Mouse (Mus musculus): ENCODE data around the gene Pdcd1. TPM values are rescaled to one million over a fixed set of nuclear protein-coding genes. Genes with fewer than 3 reads are reported as not detected.
"Not testable (repeated sequence)": the region's sequence is repeated elsewhere in the genome, so short reads cannot be mapped to it uniquely, and the experiment has no call there.

The Pdcd1 gene
- polyA plus RNA-seq, 1 experiment: 0.13 TPM

DNA sequence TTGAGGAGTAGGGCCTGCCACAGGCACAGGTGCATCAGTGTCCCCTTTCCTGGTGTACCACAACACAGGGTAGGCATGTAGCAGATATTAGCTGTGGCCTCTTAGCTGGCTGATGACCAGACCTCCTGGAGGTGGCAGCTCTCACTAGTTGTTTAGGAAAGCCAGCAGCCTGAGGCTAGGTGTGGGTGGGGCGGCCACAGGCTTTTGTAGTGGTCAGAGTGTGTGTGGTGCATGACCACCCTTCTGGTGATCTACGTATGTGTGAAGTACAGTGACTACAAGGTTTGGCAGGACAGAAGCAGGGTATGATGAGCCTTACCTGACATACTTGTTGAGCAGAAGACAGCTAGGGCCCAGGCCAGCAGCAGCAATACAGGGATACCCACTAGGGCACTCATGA is 12.0 kb downstream of the Pdcd1 start:
- no peak overlapping the region for H3K4me3 ChIP-seq (ENCODE audit: insufficient read depth, low read length)
- TF ChIP-seq CTCF (IDR thresholded peaks at IDR 0.05; ENCODE audit: extremely low read depth, insufficient read depth, low read length) (no peak), POLR2A (IDR thresholded peaks at IDR 0.05; ENCODE audit: extremely low read depth, insufficient read depth, low read length) (no peak)
- H3K4me1 ChIP-seq (ENCODE audit: control insufficient read depth, insufficient read depth, low read length): peaks cover 6% of the 10 kb centered on the region
- H3K27ac ChIP-seq (ENCODE audit: insufficient read depth, low read length): no peak overlapping the region

DNA sequence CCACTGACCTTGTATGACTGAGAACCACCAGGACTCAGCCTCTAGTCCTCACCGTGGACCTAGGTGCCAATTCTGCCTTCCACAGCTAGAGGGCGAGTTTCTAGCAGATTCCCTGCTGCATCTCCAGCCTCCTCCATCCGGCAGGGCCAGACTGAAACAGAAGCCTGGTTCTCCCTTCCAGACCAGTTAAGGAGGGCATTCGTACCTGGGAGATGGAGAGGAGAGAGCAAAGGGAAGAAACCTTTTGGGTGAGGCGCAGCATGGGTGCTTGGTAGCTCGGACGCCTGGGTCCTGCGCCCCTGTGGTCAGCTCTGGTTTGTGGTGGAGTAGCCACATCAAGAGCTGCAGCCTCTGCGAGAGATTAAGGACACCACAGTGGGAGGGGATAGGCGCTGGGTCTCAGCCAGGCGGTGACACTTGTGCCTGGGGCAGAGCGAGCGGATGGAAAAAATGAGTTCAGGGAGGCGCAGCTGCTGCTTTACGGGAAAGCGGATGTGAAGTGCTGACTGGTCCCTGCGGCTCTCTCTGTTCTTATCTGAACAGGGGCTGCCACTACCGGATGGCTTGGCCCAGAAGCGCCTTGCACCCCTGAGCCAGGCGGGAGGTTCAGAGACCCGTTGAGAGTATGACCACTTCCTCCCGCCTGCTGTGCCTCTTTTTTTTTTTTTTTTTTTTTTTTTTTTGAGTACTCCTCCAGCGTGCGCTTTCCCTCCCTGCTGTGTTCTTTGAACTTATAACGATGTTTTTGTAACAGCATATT is 17.2 kb downstream of the Pdcd1 start:
- TF ChIP-seq CTCF (IDR thresholded peaks at IDR 0.05; ENCODE audit: extremely low read depth, insufficient read depth, low read length) (peak; percentile 93), POLR2A (IDR thresholded peaks at IDR 0.05; ENCODE audit: extremely low read depth, insufficient read depth, low read length) (peak; percentile 67; the same call in 1 of the 2 replicates)
- peaks cover 6% of the 10 kb centered on the region for H3K4me1 ChIP-seq (ENCODE audit: control insufficient read depth, insufficient read depth, low read length)
- peak overlapping the region; percentile 55 for H3K4me3 ChIP-seq (ENCODE audit: insufficient read depth, low read length)
- H3K27ac ChIP-seq (ENCODE audit: insufficient read depth, low read length): no peak overlapping the region; the same call in 1 of the 2 replicates

DNA sequence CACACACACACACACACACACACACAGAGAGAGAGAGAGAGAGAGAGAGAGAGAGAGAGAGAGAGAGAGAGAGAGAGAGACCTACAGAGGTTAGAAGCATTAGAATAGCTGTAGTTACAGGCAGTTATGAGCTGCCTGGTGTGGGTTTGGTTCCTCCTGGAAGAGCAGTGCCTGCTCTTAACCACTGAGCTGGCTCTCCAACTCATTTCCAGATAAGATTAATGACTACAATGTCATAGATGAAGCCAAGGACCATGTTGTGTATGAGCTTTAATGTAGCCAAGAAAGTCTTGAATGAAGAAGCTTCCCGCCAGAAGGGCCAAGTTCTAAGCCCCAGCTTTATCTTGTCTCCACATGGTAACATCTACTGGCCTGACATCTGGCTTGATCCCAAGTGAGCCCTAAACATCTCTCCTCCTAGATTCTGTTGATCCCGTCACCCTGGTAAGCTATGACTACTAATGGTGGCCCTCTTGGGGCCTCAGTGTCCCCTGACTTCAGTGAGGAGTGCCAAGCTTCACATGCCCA is 19.2 kb downstream of the Pdcd1 start:
- peaks cover 6% of the 10 kb centered on the region for H3K4me1 ChIP-seq (ENCODE audit: control insufficient read depth, insufficient read depth, low read length)
- no peak overlapping the region for H3K4me3 ChIP-seq (ENCODE audit: insufficient read depth, low read length)
- TF ChIP-seq POLR2A (IDR thresholded peaks at IDR 0.05; ENCODE audit: extremely low read depth, insufficient read depth, low read length) (no peak), CTCF (IDR thresholded peaks at IDR 0.05; ENCODE audit: extremely low read depth, insufficient read depth, low read length) (no peak)
- no peak overlapping the region for H3K27ac ChIP-seq (ENCODE audit: insufficient read depth, low read length)

DNA sequence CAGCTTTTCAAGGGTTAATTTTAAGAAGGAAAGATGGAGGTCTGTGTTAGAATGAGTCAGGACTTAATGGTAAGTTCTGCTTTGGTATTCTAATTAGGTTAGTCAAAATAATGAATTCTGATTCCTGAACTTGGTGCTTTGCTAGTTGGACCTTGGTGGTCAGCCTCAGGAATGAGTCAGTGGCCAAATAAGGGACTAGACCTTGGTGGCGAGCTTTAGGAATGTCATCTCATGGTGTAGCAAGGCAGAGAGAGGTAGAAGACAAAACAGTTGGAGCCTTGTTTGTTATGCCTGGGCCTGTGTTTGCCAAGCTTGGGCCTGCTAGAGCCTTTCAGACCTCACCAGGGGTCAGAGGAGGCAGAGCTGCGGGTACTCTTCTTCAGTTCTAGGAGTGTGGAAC is 23.6 kb downstream of the Pdcd1 start:
- TF ChIP-seq CTCF (IDR thresholded peaks at IDR 0.05; ENCODE audit: extremely low read depth, insufficient read depth, low read length) (no peak), POLR2A (IDR thresholded peaks at IDR 0.05; ENCODE audit: extremely low read depth, insufficient read depth, low read length) (no peak)

DNA sequence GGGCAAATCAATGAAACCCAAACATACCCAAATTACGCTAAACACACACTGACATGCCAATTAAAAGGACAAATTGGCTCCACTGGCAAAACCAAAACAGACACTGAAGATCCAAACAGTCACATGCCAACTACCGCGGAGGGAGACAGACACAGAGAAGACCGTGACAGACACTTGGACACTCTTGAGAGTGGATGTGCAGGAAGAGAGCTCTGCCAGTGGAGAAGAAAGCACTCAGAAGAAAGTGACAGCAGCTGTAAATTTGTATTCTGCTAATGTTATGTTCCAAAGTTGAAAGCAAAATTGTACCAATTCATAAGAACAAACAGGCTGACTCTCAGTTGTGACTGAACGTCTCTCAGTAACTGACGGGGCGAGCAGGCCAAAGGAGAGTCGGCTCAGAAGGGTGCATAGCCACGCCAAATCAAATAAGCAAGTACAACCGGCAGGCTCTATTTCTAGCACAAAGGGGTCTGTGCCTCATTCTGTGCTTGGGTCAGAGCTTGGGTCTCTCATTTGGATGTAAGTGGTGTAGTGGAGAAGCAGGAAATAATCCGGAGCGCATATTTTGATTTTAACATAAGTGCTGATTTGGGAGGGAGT is 24.7 kb downstream of the Pdcd1 start:
- TF ChIP-seq CTCF (IDR thresholded peaks at IDR 0.05; ENCODE audit: extremely low read depth, insufficient read depth, low read length) (no peak), POLR2A (IDR thresholded peaks at IDR 0.05; ENCODE audit: extremely low read depth, insufficient read depth, low read length) (no peak)
- Histone ChIP-seq H3K4me1 (ENCODE audit: control insufficient read depth, insufficient read depth, low read length) (no peaks in the 10 kb centered on the region), H3K4me3 (ENCODE audit: insufficient read depth, low read length) (no peak overlapping the region), H3K27ac (ENCODE audit: insufficient read depth, low read length) (no peak overlapping the region)

More for the DNA sequence above, 23.6 kb downstream of the Pdcd1 start:
- Histone ChIP-seq H3K4me1 (ENCODE audit: control insufficient read depth, insufficient read depth, low read length) (no peaks in the 10 kb centered on the region), H3K27ac (ENCODE audit: insufficient read depth, low read length) (no peak overlapping the region), H3K4me3 (ENCODE audit: insufficient read depth, low read length) (no peak overlapping the region)

DNA sequence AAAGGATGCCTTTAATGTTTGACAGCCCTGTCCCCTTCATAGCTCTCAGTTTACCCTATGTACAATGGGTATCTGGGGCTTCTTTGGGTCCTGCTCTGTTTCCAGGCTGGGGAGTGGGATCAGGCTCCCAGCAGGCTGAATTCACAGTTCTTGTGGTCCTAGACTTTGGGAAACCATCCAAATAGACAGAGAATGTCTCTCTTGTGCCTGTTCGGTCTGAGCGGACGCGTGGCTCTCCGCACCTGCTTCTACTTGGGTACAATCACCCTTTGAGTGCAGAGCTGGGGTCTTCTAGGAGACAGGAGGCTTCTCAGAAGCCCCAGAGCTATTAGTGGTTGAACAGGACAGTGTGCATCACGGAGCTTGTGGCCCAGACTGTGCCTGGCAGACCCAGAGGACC is 32.2 kb downstream of the Pdcd1 start, which contains the start of gene Neu4:
Gene Neu4 (plus strand): TSS at position 301 of the 400 bp plus-strand sequence.
- Histone ChIP-seq H3K4me3 (ENCODE audit: insufficient read depth, low read length) (peak within 1 kb of the TSS; percentile 19), H3K27ac (ENCODE audit: insufficient read depth, low read length) (no peak within 1 kb of the TSS), H3K4me1 (ENCODE audit: control insufficient read depth, insufficient read depth, low read length) (no peaks in the 10 kb centered on the region)
- no peak for TF ChIP-seq POLR2A (IDR thresholded peaks at IDR 0.05; ENCODE audit: extremely low read depth, insufficient read depth, low read length)
- TF ChIP-seq CTCF (IDR thresholded peaks at IDR 0.05; ENCODE audit: extremely low read depth, insufficient read depth, low read length): no peak

DNA sequence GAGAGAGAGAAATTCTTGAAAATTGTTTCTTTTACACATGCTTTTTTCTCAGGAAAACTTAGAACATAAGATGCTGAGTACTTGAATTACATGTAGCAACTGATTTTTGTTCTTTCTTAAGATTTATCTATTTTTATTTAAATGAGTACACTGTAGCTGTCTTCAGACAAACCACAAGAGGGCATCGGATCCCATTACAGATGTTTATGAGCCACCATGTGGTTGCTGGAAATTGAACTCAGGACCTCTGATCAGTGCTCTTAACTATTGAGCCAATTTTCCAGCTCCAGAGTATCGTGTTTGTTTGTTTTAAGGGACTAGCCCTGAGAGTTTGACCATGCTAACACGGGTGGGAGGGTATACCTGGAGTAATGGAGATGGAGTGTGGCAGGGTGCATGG is 40.7 kb downstream of the Pdcd1 start:
- no peak overlapping the region for H3K27ac ChIP-seq (ENCODE audit: insufficient read depth, low read length)

DNA sequence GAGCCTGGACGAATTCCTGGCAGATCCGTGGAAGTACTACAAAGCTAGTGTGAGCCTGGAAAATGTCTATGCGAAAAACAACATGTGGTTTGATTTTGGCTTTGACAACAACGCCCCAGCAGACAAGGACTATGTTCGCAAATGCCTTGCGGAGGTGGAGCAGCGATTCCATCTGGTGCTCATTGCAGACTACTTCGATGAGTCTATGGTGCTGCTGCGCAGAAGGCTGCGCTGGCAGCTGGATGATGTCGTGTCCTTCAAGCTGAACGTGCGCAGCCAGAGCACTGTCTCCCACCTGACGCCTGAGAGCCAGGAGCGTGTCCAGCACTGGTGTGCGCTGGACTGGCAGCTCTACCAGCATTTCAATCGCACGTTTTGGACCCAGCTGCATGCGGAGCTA is 43.5 kb downstream of the Pdcd1 start:
- H3K4me1 ChIP-seq (ENCODE audit: control insufficient read depth, insufficient read depth, low read length); H3K4me3 ChIP-seq (ENCODE audit: insufficient read depth, low read length); H3K27ac ChIP-seq (ENCODE audit: insufficient read depth, low read length): not testable (repeated sequence)

More for the DNA sequence above, 40.7 kb downstream of the Pdcd1 start:
- TF ChIP-seq CTCF (IDR thresholded peaks at IDR 0.05; ENCODE audit: extremely low read depth, insufficient read depth, low read length) (no peak), POLR2A (IDR thresholded peaks at IDR 0.05; ENCODE audit: extremely low read depth, insufficient read depth, low read length) (no peak)
- Histone ChIP-seq H3K4me3 (ENCODE audit: insufficient read depth, low read length) (no peak overlapping the region), H3K4me1 (ENCODE audit: control insufficient read depth, insufficient read depth, low read length) (no peaks in the 10 kb centered on the region)

DNA sequence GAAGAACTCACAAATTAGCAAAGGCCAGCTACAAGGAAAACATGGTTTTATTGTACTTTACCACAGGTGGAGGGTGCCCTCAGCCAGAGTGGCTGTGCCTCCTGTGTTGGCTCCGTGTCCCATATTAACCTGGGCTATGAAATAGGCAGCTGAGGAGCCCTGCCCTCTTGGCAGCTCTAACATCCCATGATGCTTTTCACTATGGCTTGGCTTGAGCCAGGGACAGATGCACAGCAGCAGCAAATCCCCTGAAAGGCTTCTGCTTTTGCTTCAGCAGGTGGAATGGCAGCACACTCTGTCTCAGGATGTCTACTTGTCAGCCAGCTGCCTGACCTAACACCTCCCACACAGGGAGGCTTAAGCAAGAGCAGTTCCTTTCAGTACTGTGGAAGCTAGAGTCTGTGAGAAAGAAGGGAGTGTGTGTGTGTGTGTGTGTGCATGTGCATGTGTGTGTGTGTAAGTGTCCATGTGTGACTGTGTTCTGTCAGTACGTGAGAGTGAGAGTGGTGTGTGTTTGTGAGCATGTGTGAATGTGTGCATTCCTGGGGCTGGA is 46.3 kb downstream of the Pdcd1 start:
- not testable (repeated sequence) for H3K4me1 ChIP-seq (ENCODE audit: control insufficient read depth, insufficient read depth, low read length); H3K27ac ChIP-seq (ENCODE audit: insufficient read depth, low read length)

DNA sequence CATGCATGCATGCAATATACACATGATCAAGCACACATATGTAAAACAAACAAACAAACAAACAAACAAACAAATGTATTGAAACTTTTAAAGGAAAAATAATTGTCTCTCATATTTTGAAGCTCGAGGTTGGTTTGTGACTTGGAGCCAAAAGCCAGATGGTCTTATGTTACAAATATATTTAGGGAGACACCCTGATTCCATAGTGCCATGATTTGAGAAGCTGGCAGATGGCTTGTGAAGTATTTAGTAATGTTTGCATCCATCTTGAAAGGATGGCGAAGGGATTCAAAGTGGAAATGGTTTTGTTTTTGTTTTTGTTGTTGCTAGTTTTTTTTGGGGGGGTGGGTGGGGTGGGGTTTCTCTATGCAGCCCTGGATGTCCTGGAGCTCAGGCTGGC is 51.3 kb downstream of the Pdcd1 start:
- TF ChIP-seq POLR2A (IDR thresholded peaks at IDR 0.05; ENCODE audit: extremely low read depth, insufficient read depth, low read length): no peak
- no peak for TF ChIP-seq CTCF (IDR thresholded peaks at IDR 0.05; ENCODE audit: extremely low read depth, insufficient read depth, low read length)
- H3K27ac ChIP-seq (ENCODE audit: insufficient read depth, low read length): no peak overlapping the region
- no peak overlapping the region for H3K4me3 ChIP-seq (ENCODE audit: insufficient read depth, low read length)
- H3K4me1 ChIP-seq (ENCODE audit: control insufficient read depth, insufficient read depth, low read length): no peaks in the 10 kb centered on the region

More for the DNA sequence above, 46.3 kb downstream of the Pdcd1 start:
- not testable (repeated sequence) for H3K4me3 ChIP-seq (ENCODE audit: insufficient read depth, low read length)

DNA sequence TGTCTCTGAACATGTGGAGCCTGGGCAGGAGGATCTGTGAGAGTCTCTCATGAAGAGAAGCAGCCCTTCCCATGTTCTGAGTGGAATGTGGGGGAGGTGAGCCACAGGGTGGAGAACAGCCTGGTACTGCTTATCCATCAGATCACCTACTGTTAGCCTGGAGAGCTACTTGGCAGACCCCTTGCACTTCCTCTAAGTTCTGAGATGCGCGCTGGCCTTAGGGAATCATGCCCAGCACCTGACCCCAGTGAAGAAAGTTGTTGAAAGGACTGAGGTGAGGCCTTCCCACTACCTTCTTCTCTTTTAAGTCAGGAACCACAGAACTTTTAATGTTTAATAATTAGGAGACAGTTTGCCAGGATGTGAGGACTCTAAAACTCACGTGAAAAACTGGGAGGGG is 60.9 kb downstream of the Pdcd1 start:
- H3K4me1 ChIP-seq (ENCODE audit: control insufficient read depth, insufficient read depth, low read length); H3K27ac ChIP-seq (ENCODE audit: insufficient read depth, low read length); H3K4me3 ChIP-seq (ENCODE audit: insufficient read depth, low read length): not testable (repeated sequence)

DNA sequence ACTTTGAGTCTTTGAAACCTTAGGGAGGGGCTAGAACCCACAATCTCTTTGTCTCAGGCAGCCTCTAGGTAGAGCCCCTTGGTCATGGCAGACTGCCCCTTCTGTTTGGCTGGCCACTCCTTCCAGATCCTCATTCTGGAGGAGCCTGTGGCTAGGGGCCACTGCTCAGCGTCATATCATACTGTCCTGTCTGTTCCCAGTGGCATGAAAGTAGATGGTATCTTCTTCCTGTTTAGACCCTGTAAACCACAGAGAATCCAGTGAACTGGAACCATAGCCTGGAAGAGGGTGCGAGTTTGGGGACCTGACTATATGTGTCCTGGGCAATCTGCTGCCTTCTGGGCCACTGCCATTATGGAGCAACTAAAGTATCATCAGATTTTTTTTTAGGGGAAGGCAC is 61.3 kb downstream of the Pdcd1 start:
- not testable (repeated sequence) for H3K4me1 ChIP-seq (ENCODE audit: control insufficient read depth, insufficient read depth, low read length); H3K4me3 ChIP-seq (ENCODE audit: insufficient read depth, low read length); H3K27ac ChIP-seq (ENCODE audit: insufficient read depth, low read length)

DNA sequence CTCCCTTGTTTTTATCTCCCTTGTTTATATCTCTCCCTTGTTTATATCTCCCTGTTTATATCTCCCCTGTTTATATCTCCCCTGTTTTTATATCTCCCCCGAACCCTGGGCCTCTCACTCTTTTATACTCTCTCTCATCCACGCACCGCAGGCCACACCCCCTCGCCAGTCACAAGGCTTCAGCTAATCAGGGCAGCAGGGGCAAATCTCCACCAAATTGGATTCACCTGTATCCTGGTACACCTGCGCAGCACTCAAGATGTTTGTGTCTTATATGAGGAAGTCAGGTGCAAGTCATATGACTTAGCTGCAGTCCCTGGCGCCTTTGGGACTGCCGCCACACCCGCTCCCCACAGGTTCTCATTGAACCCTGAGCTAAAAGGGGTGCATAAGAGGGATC is 62.1 kb downstream of the Pdcd1 start, which contains the start of gene Gal3st2c:
Gene Gal3st2c (plus strand): TSS at position 301 of the 400 bp plus-strand sequence.
- H3K4me1 ChIP-seq (ENCODE audit: control insufficient read depth, insufficient read depth, low read length); H3K4me3 ChIP-seq (ENCODE audit: insufficient read depth, low read length); H3K27ac ChIP-seq (ENCODE audit: insufficient read depth, low read length): not testable (repeated sequence)
